Mouse (Mus musculus) left cerebral cortex, postnatal 25 days (tissue): ENCODE results near the gene Impg1. TPM values are rescaled to one million over a fixed set of nuclear protein-coding genes. Genes with fewer than 3 reads are reported as not detected.

Source experiments
- DNase-seq, 2 experiments: peaks; one replicate each; pipeline ENCODE4 v3.0.0; 2022; ENCODE audit warnings: low spot score in 2 of 2, mixed read lengths in 1 of 2
- intact Hi-C: fragments of 180-260 bp; cut with DNase I; formaldehyde crosslinking; loops from one replicate; pipeline ENCODE4 v1.15.1; 2025
- total RNA-seq, 2 experiments: library from RNA; stranded (reverse); gene quantifications; 2 replicates each; pipeline ENCODE4 v1.2.3; 2021

Impg1 gene
- total RNA-seq, 2 experiments from 2014 or later: 0.16 to 0.34 TPM

GRCm38 (mm10) chr9:80299031-80299430 lies 166.2 kb downstream of the Impg1 start:
- no peak for DNase-seq
- intact Hi-C loops: no loop called here

GRCm38 (mm10) chr9:80296086-80296485 lies 169.2 kb downstream of the Impg1 start:
- DNase-seq: no peak
- intact Hi-C loops: no loop called here

GRCm38 (mm10) chr9:80293056-80293584 lies 172.2 kb downstream of the Impg1 start:
- peak in 1 of 2 experiments; percentile 39 for DNase-seq
- intact Hi-C loops: no loop called here

GRCm38 (mm10) chr9:80286845-80287244 lies 178.4 kb downstream of the Impg1 start:
- DNase-seq: no peak
- intact Hi-C loops: no loop called here

- DNase-seq: no peak
- intact Hi-C loops: no loop called here
Observed at GRCm38 (mm10) chr9:80284539-80285174, 180.6 kb downstream of the Impg1 start.

- intact Hi-C loops: no loop called here
- DNase-seq: no peak
Observed at GRCm38 (mm10) chr9:80282426-80282825, 182.9 kb downstream of the Impg1 start.

- intact Hi-C loops: no loop called here
- no peak for DNase-seq
Observed at GRCm38 (mm10) chr9:80280724-80281123, 184.6 kb downstream of the Impg1 start.

GRCm38 (mm10) chr9:80277770-80278169 lies 187.5 kb downstream of the Impg1 start:
- intact Hi-C loops: no loop called here
- DNase-seq: no peak

- intact Hi-C loops: no loop called here
- DNase-seq: no peak
Observed at GRCm38 (mm10) chr9:80277157-80277556, 188.1 kb downstream of the Impg1 start.

GRCm38 (mm10) chr9:80275772-80276134 lies 189.5 kb downstream of the Impg1 start:
- intact Hi-C loops: no loop called here
- no peak for DNase-seq

- intact Hi-C loops: no loop called here
Observed at GRCm38 (mm10) chr9:80275053-80275771, 190.1 kb downstream of the Impg1 start.

GRCm38 (mm10) chr9:80272951-80273350 lies 192.3 kb downstream of the Impg1 start:
- no peak for DNase-seq
- intact Hi-C loops: no loop called here

More at GRCm38 (mm10) chr9:80275053-80275771, 190.1 kb downstream of the Impg1 start:
- DNase-seq: no peak

- peak in 1 of 2 experiments; percentile 27 for DNase-seq
- intact Hi-C loops: no loop called here
Observed at GRCm38 (mm10) chr9:80269596-80269995, 195.7 kb downstream of the Impg1 start.

- intact Hi-C loops: no loop called here
- DNase-seq: no peak
Observed at GRCm38 (mm10) chr9:80266507-80266906, 198.8 kb downstream of the Impg1 start.

GRCm38 (mm10) chr9:80266086-80266485 lies 199.2 kb downstream of the Impg1 start:
- DNase-seq: no peak
- intact Hi-C loops: no loop called here
